Mouse (Mus musculus): ENCODE results near the gene Gstt1. TPM values are rescaled to one million over a fixed set of nuclear protein-coding genes. Genes with fewer than 3 reads are reported as not detected.

Gene Gstt1
- polyA plus RNA-seq, 1 experiment, result 492 TPM

DNA sequence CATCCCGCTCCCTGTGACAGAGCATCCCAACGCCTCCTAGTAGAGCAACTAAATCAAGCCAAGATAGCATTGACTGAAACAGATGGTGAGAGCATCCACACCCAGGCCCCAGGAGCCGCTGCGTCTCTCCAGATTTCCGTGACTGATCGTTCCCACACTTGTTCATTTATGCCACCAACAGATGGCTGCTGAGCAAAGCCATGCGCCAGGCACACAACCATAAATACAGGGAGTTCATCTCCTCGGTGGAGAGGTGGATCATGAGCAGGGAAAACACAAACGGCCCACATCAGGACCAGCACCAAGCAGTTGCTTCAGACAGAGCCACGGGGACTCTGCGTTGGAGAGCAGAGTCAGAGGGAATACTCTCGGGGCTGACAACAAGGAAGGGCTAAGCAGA, 55.0 kb downstream of the Gstt1 start:
- WGBS, result 92% methylated on average over 12 of the region's 12 CpGs
- no peak overlapping the region for H3K4me3 ChIP-seq (ENCODE audit: insufficient read depth, low read depth, low read length)
- DNase-seq, result no peak
- H3K27ac ChIP-seq (ENCODE audit: insufficient read depth, low read depth, low read length), result no peak overlapping the region
- H3K36me3 ChIP-seq (ENCODE audit: control insufficient read depth, insufficient read depth, low read length), result peaks cover 1% of the 10 kb centered on the region; the same call in 1 of the 2 replicates
- no peaks in the 10 kb centered on the region for H3K27me3 ChIP-seq (replicated peaks; ENCODE audit: control insufficient read depth, insufficient read depth, low read length)
- TF ChIP-seq CTCF (conservative IDR thresholded peaks at IDR 0.05; ENCODE audit: insufficient read depth, insufficient read length, low read depth, low read length) (no peak), POLR2A (IDR thresholded peaks at IDR 0.05; ENCODE audit: low read depth, low read length) (no peak)
- H3K4me1 ChIP-seq (ENCODE audit: control insufficient read depth, insufficient read depth, low read length), result no peaks in the 10 kb centered on the region

DNA sequence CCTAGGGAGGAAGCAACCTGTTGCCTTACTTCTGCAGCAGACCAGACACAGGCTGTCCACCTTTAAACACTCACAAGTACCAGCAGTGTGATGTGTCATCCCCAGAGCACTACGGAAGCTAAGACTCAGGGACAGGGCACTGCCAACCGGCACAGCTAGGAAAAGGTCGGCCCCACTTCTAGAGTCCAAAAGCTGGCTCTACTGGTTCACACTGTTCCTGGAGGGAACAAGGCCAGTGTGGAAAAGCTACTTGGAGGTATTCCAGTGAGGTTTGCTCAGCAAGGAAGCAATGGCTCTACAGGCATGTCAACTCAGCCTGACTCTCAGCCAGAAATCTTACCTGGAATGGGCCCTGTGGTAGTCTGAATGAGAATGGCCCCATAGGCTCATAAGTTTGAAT, 57.5 kb downstream of the Gstt1 start:
- no peak overlapping the region for H3K4me3 ChIP-seq (ENCODE audit: insufficient read depth, low read depth, low read length)

More for the DNA sequence above, 57.5 kb downstream of the Gstt1 start:
- TF ChIP-seq POLR2A (IDR thresholded peaks at IDR 0.05; ENCODE audit: low read depth, low read length) (no peak), CTCF (conservative IDR thresholded peaks at IDR 0.05; ENCODE audit: insufficient read depth, insufficient read length, low read depth, low read length) (no peak)
- Histone ChIP-seq H3K4me1 (ENCODE audit: control insufficient read depth, insufficient read depth, low read length) (no peaks in the 10 kb centered on the region), H3K36me3 (ENCODE audit: control insufficient read depth, insufficient read depth, low read length) (no peaks in the 10 kb centered on the region), H3K27ac (ENCODE audit: insufficient read depth, low read depth, low read length) (no peak overlapping the region), H3K27me3 (replicated peaks; ENCODE audit: control insufficient read depth, insufficient read depth, low read length) (no peaks in the 10 kb centered on the region)
- DNase-seq, result peak; percentile 32
- WGBS, result 85% methylated on average over 3 of the region's 3 CpGs

Other genes starting within 250 kb of the Gstt1 start
- gene Lrrc75b, start 238.3 kb downstream of the Gstt1 start, polyA plus RNA-seq (2012; rRNA removed), result 2.1 and 2.2 TPM in 2 replicates
- 881 and 1,007 TPM in 2 replicates for gene Ggt1, start 237.0 kb downstream of the Gstt1 start, polyA plus RNA-seq (2012; rRNA removed)
- gene Ggt5, start 209.2 kb downstream of the Gstt1 start, polyA plus RNA-seq (2012; rRNA removed), result 34.5 and 48.3 TPM in 2 replicates
- 193 and 196 TPM in 2 replicates for gene Susd2, start 154.6 kb downstream of the Gstt1 start, polyA plus RNA-seq (2012; rRNA removed)
- 24.6 and 27.3 TPM in 2 replicates for gene Cabin1, start 34.2 kb downstream of the Gstt1 start, polyA plus RNA-seq (2012; rRNA removed)
- 408 and 410 TPM in 2 replicates for gene Ddt, start 25.2 kb downstream of the Gstt1 start, polyA plus RNA-seq (2012; rRNA removed)
- gene Gm20441, start 17.6 kb downstream of the Gstt1 start, polyA plus RNA-seq (2012; rRNA removed), result not detected in 2 replicates
- 97.4 and 108 TPM in 2 replicates for gene Gstt3, start 17.2 kb downstream of the Gstt1 start, polyA plus RNA-seq (2012; rRNA removed)
- gene Gstt4, start 24.0 kb upstream of the Gstt1 start, polyA plus RNA-seq (2012; rRNA removed), result 0.11 and 0.23 TPM in 2 replicates
- gene Gstt2, start 38.8 kb upstream of the Gstt1 start, polyA plus RNA-seq (2012; rRNA removed), result 1,054 and 1,473 TPM in 2 replicates
- 3,280 and 4,796 TPM in 2 replicates for gene Mif, start 61.7 kb upstream of the Gstt1 start, polyA plus RNA-seq (2012; rRNA removed)
- gene Derl3, start 94.8 kb upstream of the Gstt1 start, polyA plus RNA-seq (2012; rRNA removed), result 5.0 and 6.4 TPM in 2 replicates
- gene Smarcb1, start 123.0 kb upstream of the Gstt1 start, polyA plus RNA-seq (2012; rRNA removed), result 34.6 and 37.7 TPM in 2 replicates
- gene Chchd10, start 134.5 kb upstream of the Gstt1 start, polyA plus RNA-seq (2012; rRNA removed), result 1,587 and 1,621 TPM in 2 replicates
- gene Mmp11, start 137.9 kb upstream of the Gstt1 start, polyA plus RNA-seq (2012; rRNA removed), result 21.5 and 23.9 TPM in 2 replicates
- 1.3 and 1.4 TPM in 2 replicates for gene Gm867, start 142.1 kb upstream of the Gstt1 start, polyA plus RNA-seq (2012; rRNA removed)
- gene Vpreb3, start 144.5 kb upstream of the Gstt1 start, polyA plus RNA-seq (2012; rRNA removed), result 1.2 and 3.8 TPM in 2 replicates
- 0.03 TPM in 1 of 2 replicates, not detected in the other for gene Gm5134, start 155.9 kb upstream of the Gstt1 start, polyA plus RNA-seq (2012; rRNA removed)
- gene Zfp280b, start 234.1 kb upstream of the Gstt1 start, polyA plus RNA-seq (2012; rRNA removed), result 4.2 and 4.3 TPM in 2 replicates